In the genomic region with DNA sequence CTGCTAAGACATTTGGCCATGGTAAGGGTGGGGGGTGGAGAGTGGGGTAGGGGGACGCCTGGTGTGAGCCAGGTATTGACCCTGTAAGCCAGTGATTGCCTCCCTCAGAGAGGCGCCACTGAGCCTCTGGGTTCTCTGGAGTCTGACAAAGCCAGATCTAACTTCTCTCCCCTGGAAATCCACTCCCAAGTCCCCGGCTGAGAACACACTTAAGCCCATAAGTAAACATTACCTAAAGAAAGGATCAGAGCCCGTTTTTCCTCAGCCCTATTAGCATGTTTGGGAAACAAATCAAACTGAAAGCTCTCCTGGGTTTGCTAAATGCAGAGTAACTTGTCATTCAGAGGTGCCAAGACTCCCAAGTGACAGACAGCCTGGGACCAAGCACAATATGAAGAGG, we compare ENCODE assay signal across 28 mouse cellular contexts. TPM values are rescaled to one million over a fixed set of nuclear protein-coding genes. Genes with fewer than 3 reads are reported as not detected.
A peak's percentile ranks its signal among the peaks of the same experiment; 100 is the strongest.
DNase-seq lines count a peak whose midpoint lies in the region; ATAC-seq and TF ChIP-seq lines count a peak whose summit lies in the region.
"Had no signal": no experiment of that assay in that cellular context is flagged by ENCODE, and none has a peak within 500 bp of the region (broad histone marks: within the 10 kb centered on the region; RNA-seq: fewer than 3 reads in every experiment).

No protein-coding gene starts in this region.

- TF ChIP-seq CTCF in lung, embryonic 14.5 days (IDR thresholded peaks at IDR 0.05; ENCODE audit: low read depth): no peak
- TF ChIP-seq CTCF in lung, postnatal 0 days (IDR thresholded peaks at IDR 0.05): no peak
- no peak for TF ChIP-seq CTCF in midbrain, postnatal 0 days (IDR thresholded peaks at IDR 0.05)

- no peaks in the 10 kb centered on the region for H3K36me3 ChIP-seq in lung, embryonic 14.5 days (ENCODE audit: insufficient read depth)
- no peaks in the 10 kb centered on the region for H3K36me3 ChIP-seq in lung, postnatal 0 days (ENCODE audit: insufficient read depth, low read length)
- 0 out of 2 replicates have a peak, but pooled peaks cover 4% of the 10 kb centered on the region for H3K36me3 ChIP-seq in midbrain, embryonic 12.5 days
- H3K36me3 ChIP-seq in midbrain, postnatal 0 days (ENCODE audit: insufficient read depth, low read length): no peaks in the 10 kb centered on the region
- H3K36me3 ChIP-seq: embryonic facial prominence, embryonic 13.5 days; forebrain, embryonic 12.5 days; forebrain, embryonic 15.5 days; heart, embryonic 12.5 days; heart, embryonic 15.5 days had no signal

- H3K27me3 ChIP-seq in lung, embryonic 14.5 days (ENCODE audit: insufficient read depth, low read length): no peaks in the 10 kb centered on the region
- H3K27me3 ChIP-seq in lung, postnatal 0 days (replicated peaks; ENCODE audit: insufficient read depth, low read length): no peaks in the 10 kb centered on the region
- peaks cover 14% of the 10 kb centered on the region for H3K27me3 ChIP-seq in midbrain, embryonic 12.5 days
- H3K27me3 ChIP-seq in midbrain, postnatal 0 days (ENCODE audit: insufficient read depth, low read length): no peaks in the 10 kb centered on the region
- H3K27me3 ChIP-seq: forebrain, embryonic 15.5 days; heart, embryonic 12.5 days had no signal

- H3K4me2 ChIP-seq in lung, embryonic 14.5 days: no peak overlapping the region
- H3K4me2 ChIP-seq in lung, postnatal 0 days (replicated peaks; ENCODE audit: low read depth, low read length): no peak overlapping the region
- no peak overlapping the region for H3K4me2 ChIP-seq in midbrain, embryonic 12.5 days (replicated peaks)
- H3K4me2 ChIP-seq in midbrain, postnatal 0 days (ENCODE audit: low read depth, low read length, poor library complexity, severe bottlenecking): no peak overlapping the region
- H3K4me2 ChIP-seq: embryonic facial prominence, embryonic 13.5 days; forebrain, embryonic 12.5 days; forebrain, embryonic 15.5 days; heart, embryonic 12.5 days; heart, embryonic 15.5 days; hindbrain, embryonic 14.5 days had no signal

- H3K27ac ChIP-seq in lung, embryonic 14.5 days (ENCODE audit: low read depth): no peak overlapping the region
- H3K27ac ChIP-seq in lung, postnatal 0 days (ENCODE audit: low read length): no peak overlapping the region
- H3K27ac ChIP-seq in midbrain, embryonic 12.5 days (replicated peaks): peak overlapping the region; percentile 3; the same call in 1 of the 2 replicates
- H3K27ac ChIP-seq in midbrain, postnatal 0 days (ENCODE audit: low read depth, low read length): no peak overlapping the region
- H3K27ac ChIP-seq: embryonic facial prominence, embryonic 10.5 days; embryonic facial prominence, embryonic 13.5 days; forebrain, embryonic 12.5 days; forebrain, embryonic 15.5 days; heart, embryonic 15.5 days; hindbrain, embryonic 14.5 days had no signal

- 31% methylated on average over 4 of the region's 4 CpGs for WGBS in lung, embryonic 14.5 days
- 42% methylated on average over 4 of the region's 4 CpGs for WGBS in lung, postnatal 0 days
- 15% methylated on average over 4 of the region's 4 CpGs for WGBS in midbrain, embryonic 12.5 days
- 40% methylated on average over 4 of the region's 4 CpGs for WGBS in midbrain, postnatal 0 days

- no peaks in the 10 kb centered on the region for H3K4me1 ChIP-seq in lung, embryonic 14.5 days (ENCODE audit: insufficient read depth)
- H3K4me1 ChIP-seq in lung, postnatal 0 days (ENCODE audit: insufficient read depth, low read depth, low read length): no peaks in the 10 kb centered on the region
- H3K4me1 ChIP-seq in midbrain, embryonic 12.5 days: peaks cover 44% of the 10 kb centered on the region
- H3K4me1 ChIP-seq in midbrain, postnatal 0 days (ENCODE audit: insufficient read depth, low read length): no peaks in the 10 kb centered on the region
- H3K4me1 ChIP-seq: forebrain, embryonic 15.5 days had no signal

- 0 out of 2 replicates have a peak, but pooled peaks have one; percentile 21 for ATAC-seq in lung, embryonic 14.5 days (ENCODE audit: insufficient read depth)
- ATAC-seq in lung, postnatal 0 days: 0 out of 2 replicates have a peak, but pooled peaks have one; percentile 30
- no peak for ATAC-seq in midbrain, embryonic 12.5 days (ENCODE audit: low FRiP score, low read depth)
- ATAC-seq in midbrain, postnatal 0 days (ENCODE audit: low FRiP score): no peak
- ATAC-seq: CD4-positive, CD25-positive, alpha-beta regulatory T cell, adult 4 months; forebrain, embryonic 15.5 days had no signal

- H3K4me3 ChIP-seq in lung, embryonic 14.5 days (ENCODE audit: low read depth, low read length): no peak overlapping the region
- H3K4me3 ChIP-seq in lung, postnatal 0 days (ENCODE audit: low read depth, low read length): no peak overlapping the region
- no peak overlapping the region for H3K4me3 ChIP-seq in midbrain, embryonic 12.5 days
- H3K4me3 ChIP-seq in midbrain, postnatal 0 days (ENCODE audit: low read depth, low read length): no peak overlapping the region
- H3K4me3 ChIP-seq: embryonic facial prominence, embryonic 10.5 days; embryonic facial prominence, embryonic 13.5 days; erythroblast, embryonic 14.5 days; forebrain, embryonic 12.5 days; forebrain, embryonic 15.5 days; heart, embryonic 12.5 days; heart, embryonic 15.5 days had no signal

- H3K9me3 ChIP-seq in lung, embryonic 14.5 days (ENCODE audit: low read depth, low read length): no peaks in the 10 kb centered on the region
- no peaks in the 10 kb centered on the region for H3K9me3 ChIP-seq in lung, postnatal 0 days (ENCODE audit: low read length)
- no peaks in the 10 kb centered on the region for H3K9me3 ChIP-seq in midbrain, embryonic 12.5 days
- no peaks in the 10 kb centered on the region for H3K9me3 ChIP-seq in midbrain, postnatal 0 days (ENCODE audit: low read length)
- H3K9me3 ChIP-seq: embryonic facial prominence, embryonic 10.5 days; embryonic facial prominence, embryonic 13.5 days; forebrain, embryonic 12.5 days; forebrain, embryonic 15.5 days; heart, embryonic 12.5 days; heart, embryonic 15.5 days had no signal

- TF ChIP-seq EP300 in lung, postnatal 0 days (IDR thresholded peaks at IDR 0.05): no peak

- DNase-seq in lung, embryonic 14.5 days: peak; percentile 48
- no peak for DNase-seq in lung, postnatal 10 days
- peak; percentile 63 for DNase-seq in lung, postnatal 0 days (ENCODE audit: low spot score)
- no peak for DNase-seq in lung, postnatal 4 days
- DNase-seq in midbrain, postnatal 0 days (ENCODE audit: low spot score): no peak
- no peak for DNase-seq in cerebellum, adult 11 months
- DNase-seq: adrenal gland, adult 2 months; adrenal gland, postnatal 14 days; cerebellum, adult 11-12 months; cerebellum, adult 8-10 months; cerebellum, postnatal 10 days; cerebellum, postnatal 36 days; embryo, embryonic 11 days; gastrocnemius, postnatal 25 days; heart, adult 18-20 months; heart, postnatal 10 days; heart, postnatal 36 days had no signal

- no peak overlapping the region for H3K9ac ChIP-seq in lung, embryonic 14.5 days
- H3K9ac ChIP-seq in lung, postnatal 0 days (replicated peaks; ENCODE audit: low read depth): no peak overlapping the region
- no peak overlapping the region for H3K9ac ChIP-seq in midbrain, embryonic 12.5 days (replicated peaks)
- no peak overlapping the region for H3K9ac ChIP-seq in midbrain, postnatal 0 days (replicated peaks; ENCODE audit: low read length, poor library complexity, severe bottlenecking)
- H3K9ac ChIP-seq: embryonic facial prominence, embryonic 13.5 days; forebrain, embryonic 12.5 days; forebrain, embryonic 15.5 days; heart, embryonic 12.5 days; heart, embryonic 15.5 days; hindbrain, embryonic 14.5 days had no signal

RNA-seq across cellular contexts. Expression of gene Hs3st3b1, which starts 17.3 kb away (rescaled TPM):
- polyA plus RNA-seq in lung, embryonic 14.5 days (2014; fragmentation: Nextera tagmentation; extraction: Ambion mirVana): 0.84 and 1.1 TPM in 2 replicates
- polyA plus RNA-seq in lung, postnatal 0 days (2015; fragmentation: Nextera tagmentation; extraction: Ambion mirVana): 0.63 and 0.76 TPM in 2 replicates
- polyA plus RNA-seq in midbrain, embryonic 12.5 days (2016; fragmentation: Nextera tagmentation; extraction: Ambion mirVana): 20.1 and 22.0 TPM in 2 replicates
- 24.9 and 27.6 TPM in 2 replicates for total RNA-seq in midbrain, postnatal 0 days (2014; rRNA removed)
- polyA plus RNA-seq in midbrain, postnatal 0 days (2015; fragmentation: Nextera tagmentation; extraction: Ambion mirVana): 7.9 and 9.0 TPM in 2 replicates
- total RNA-seq: MEL had no signal

Comparison
In these comparisons a context has a peak if more than half of its experiments do, and no peak if none do; other contexts are left out.
1. DNase-seq: peak in lung, embryonic 14.5 days (single experiment) and lung, postnatal 0 days (single experiment); none in lung, postnatal 10 days (single experiment), lung, postnatal 4 days (0 of 2), midbrain, postnatal 0 days (single experiment) and cerebellum, adult 11 months (single experiment).
2. ATAC-seq: peak in lung, embryonic 14.5 days (single experiment) and lung, postnatal 0 days (single experiment); none in midbrain, embryonic 12.5 days (single experiment) and midbrain, postnatal 0 days (single experiment).